Mouse (Mus musculus) thymus, adult 2 months (tissue): ENCODE measurements around the gene Rsc1a1.

Source experiments
- CTCF ChIP-seq: fragments of 200-500 bp; IDR thresholded peaks from 2 replicates; pipeline ENCODE4 v1.5.1; 2012; ENCODE audit warnings: mild to moderate bottlenecking, control low read depth, low read length, moderate library complexity, borderline replicate concordance; ENCODE audit not compliant: control insufficient read depth, poor library complexity, insufficient read depth; ENCODE audit errors: extremely low read depth
- POLR2A ChIP-seq: fragments of 200-500 bp; IDR thresholded peaks from 2 replicates; pipeline ENCODE4 v1.6.1; 2012; ENCODE audit warnings: mild to moderate bottlenecking, low read length, control low read depth, moderate library complexity; ENCODE audit not compliant: control insufficient read depth, poor library complexity, insufficient read depth; ENCODE audit errors: extremely low read depth

DNA sequence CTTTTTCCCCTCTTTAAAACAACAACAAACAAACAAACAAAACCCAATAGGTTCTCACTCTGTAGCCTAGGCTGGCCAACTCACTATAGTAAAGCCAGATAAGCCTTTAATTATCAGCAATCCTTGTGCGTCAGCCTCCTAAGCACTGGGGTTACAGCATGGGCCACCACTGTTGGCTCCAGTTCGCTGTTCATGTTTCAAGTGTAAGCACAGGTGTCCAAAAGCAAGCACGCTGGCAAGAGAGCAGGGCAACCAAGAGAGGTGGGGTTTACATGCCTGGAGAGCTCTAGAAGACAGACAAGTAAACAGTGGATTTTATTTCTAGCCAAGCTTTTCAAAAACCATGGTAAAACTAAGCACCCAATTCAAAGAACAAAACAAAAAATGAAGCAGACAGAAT lies 694 bp upstream of the Rsc1a1 start:
- no peak for TF ChIP-seq POLR2A
- TF ChIP-seq CTCF = no peak
